27 mouse cellular contexts compared by ENCODE assay signal in the genomic region with DNA sequence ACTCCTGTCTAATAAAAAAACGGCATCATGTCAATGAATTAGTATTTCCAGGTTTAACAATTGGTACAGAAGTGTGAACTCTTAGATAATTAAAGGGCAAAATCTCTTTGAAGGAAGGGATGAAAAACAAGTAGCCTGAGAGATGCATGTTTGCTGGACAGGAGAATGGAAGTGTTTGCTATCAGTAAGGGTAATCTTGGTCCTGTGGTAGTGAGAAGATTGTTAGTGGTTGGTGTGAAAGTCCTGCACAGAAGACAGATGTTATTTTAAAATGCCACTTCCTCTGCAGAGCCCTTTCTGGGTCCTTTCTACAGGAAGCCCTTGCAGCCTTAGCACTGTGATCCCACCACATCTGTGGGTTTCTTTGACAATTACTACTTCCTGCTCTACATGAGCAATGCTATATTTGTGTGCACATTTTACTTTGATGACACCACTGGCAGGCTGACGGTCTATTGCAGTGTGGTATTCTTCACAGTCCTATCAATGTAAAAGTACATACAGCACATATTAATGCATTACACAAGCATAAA.
DNase-seq lines count a peak whose midpoint lies in the region; ATAC-seq lines count a peak whose summit lies in the region.
"Had no signal": no experiment of that assay in that cellular context is flagged by ENCODE, and none has a peak within 500 bp of the region (broad histone marks: within the 10 kb centered on the region; RNA-seq: fewer than 3 reads in every experiment).

No protein-coding gene starts in this region.

- no peaks in the 10 kb centered on the region for H3K9me3 ChIP-seq in embryonic facial prominence, embryonic 14.5 days (ENCODE audit: control insufficient read depth, low read length)
- no peaks in the 10 kb centered on the region for H3K9me3 ChIP-seq in embryonic facial prominence, embryonic 10.5 days
- H3K9me3 ChIP-seq: forebrain, embryonic 12.5 days; heart, embryonic 12.5 days; hindbrain, embryonic 12.5 days; kidney, embryonic 15.5 days; limb, embryonic 12.5 days; liver, embryonic 15.5 days; lung, embryonic 15.5 days; midbrain, embryonic 13.5 days; neural tube, embryonic 12.5 days had no signal

- 73% methylated on average over 2 of the region's 2 CpGs for WGBS in embryonic facial prominence, embryonic 14.5 days
- 87% methylated on average over 2 of the region's 2 CpGs for WGBS in embryonic facial prominence, embryonic 10.5 days

- no peaks in the 10 kb centered on the region for H3K36me3 ChIP-seq in embryonic facial prominence, embryonic 14.5 days (ENCODE audit: control insufficient read depth, insufficient read depth, low read length)
- no peaks in the 10 kb centered on the region for H3K36me3 ChIP-seq in embryonic facial prominence, embryonic 10.5 days (replicated peaks)
- H3K36me3 ChIP-seq: forebrain, embryonic 12.5 days; heart, embryonic 12.5 days; hindbrain, embryonic 12.5 days; kidney, embryonic 15.5 days; limb, embryonic 12.5 days; liver, embryonic 15.5 days; lung, embryonic 15.5 days; midbrain, embryonic 13.5 days; neural tube, embryonic 12.5 days had no signal

- H3K27me3 ChIP-seq in embryonic facial prominence, embryonic 14.5 days (replicated peaks; ENCODE audit: control insufficient read depth, insufficient read depth, low read length), result no peaks in the 10 kb centered on the region
- H3K27me3 ChIP-seq in embryonic facial prominence, embryonic 10.5 days (replicated peaks; ENCODE audit: low read depth, poor library complexity, severe bottlenecking), result no peaks in the 10 kb centered on the region
- H3K27me3 ChIP-seq: forebrain, embryonic 12.5 days; hindbrain, embryonic 12.5 days; kidney, embryonic 15.5 days; limb, embryonic 12.5 days; liver, embryonic 15.5 days; lung, embryonic 15.5 days; midbrain, embryonic 13.5 days; neural tube, embryonic 12.5 days had no signal

- no peak overlapping the region for H3K27ac ChIP-seq in embryonic facial prominence, embryonic 14.5 days (replicated peaks; ENCODE audit: low read depth, low read length)
- H3K27ac ChIP-seq in embryonic facial prominence, embryonic 10.5 days (replicated peaks), result no peak overlapping the region
- H3K27ac ChIP-seq: forebrain, embryonic 12.5 days; hindbrain, embryonic 12.5 days; kidney, embryonic 15.5 days; limb, embryonic 12.5 days; liver, embryonic 15.5 days; lung, embryonic 15.5 days; macrophage; midbrain, embryonic 13.5 days; neural tube, embryonic 12.5 days had no signal

- no peak overlapping the region for H3K9ac ChIP-seq in embryonic facial prominence, embryonic 14.5 days (ENCODE audit: low read depth, low read length)
- H3K9ac ChIP-seq: forebrain, embryonic 12.5 days; heart, embryonic 12.5 days; hindbrain, embryonic 12.5 days; kidney, embryonic 15.5 days; limb, embryonic 12.5 days; liver, embryonic 15.5 days; lung, embryonic 15.5 days; midbrain, embryonic 13.5 days; neural tube, embryonic 12.5 days had no signal

- H3K4me2 ChIP-seq in embryonic facial prominence, embryonic 14.5 days (ENCODE audit: low read depth, low read length), result no peak overlapping the region
- H3K4me2 ChIP-seq: forebrain, embryonic 12.5 days; heart, embryonic 12.5 days; hindbrain, embryonic 12.5 days; kidney, embryonic 15.5 days; limb, embryonic 12.5 days; liver, embryonic 15.5 days; lung, embryonic 15.5 days; midbrain, embryonic 13.5 days; neural tube, embryonic 12.5 days had no signal

- no peak for ATAC-seq in embryonic facial prominence, embryonic 14.5 days (ENCODE audit: low read depth)
- peak; percentile 90 for ATAC-seq in megakaryocyte, adult 5-6 weeks (ENCODE audit: poor library complexity, severe bottlenecking)
- 0 out of 2 replicates have a peak, but pooled peaks have one; percentile 16 for ATAC-seq in neutrophil, adult 5-6 weeks (ENCODE audit: extremely low read depth, insufficient number of reproducible peaks, low FRiP score, poor library complexity, severe bottlenecking)
- ATAC-seq: activated CD4-positive, CD25-positive, alpha-beta regulatory T cell, adult 4 months; intestine, postnatal 0 days; midbrain, embryonic 13.5 days had no signal

- no peak overlapping the region for H3K4me3 ChIP-seq in embryonic facial prominence, embryonic 14.5 days (ENCODE audit: low read depth, low read length)
- H3K4me3 ChIP-seq in embryonic facial prominence, embryonic 10.5 days, result no peak overlapping the region
- H3K4me3 ChIP-seq: forebrain, embryonic 12.5 days; heart, embryonic 12.5 days; hindbrain, embryonic 12.5 days; kidney, embryonic 15.5 days; limb, embryonic 12.5 days; liver, embryonic 15.5 days; lung, embryonic 15.5 days; midbrain, embryonic 13.5 days; neural tube, embryonic 12.5 days had no signal

- H3K4me1 ChIP-seq in embryonic facial prominence, embryonic 14.5 days (ENCODE audit: control insufficient read depth, insufficient read depth, low read length), result no peaks in the 10 kb centered on the region
- H3K4me1 ChIP-seq in embryonic facial prominence, embryonic 10.5 days, result no peaks in the 10 kb centered on the region
- H3K4me1 ChIP-seq: forebrain, embryonic 12.5 days; hindbrain, embryonic 12.5 days; kidney, embryonic 15.5 days; limb, embryonic 12.5 days; liver, embryonic 15.5 days; midbrain, embryonic 13.5 days; neural tube, embryonic 12.5 days had no signal

- peak; percentile 16 for DNase-seq in embryonic facial prominence, embryonic 14.5 days (ENCODE audit: low spot score)
- DNase-seq in embryonic facial prominence, embryonic 10.5 days (ENCODE audit: low spot score), result no peak
- peak; percentile 1 for DNase-seq in thymus, postnatal 25 days
- no peak for DNase-seq in thymus, postnatal 10 days (ENCODE audit: low spot score in 2 of 2)
- no peak for DNase-seq in frontal cortex, postnatal 36 days (ENCODE audit: low spot score in 2 of 2)
- no peak for DNase-seq in cerebellum, postnatal 36 days
- DNase-seq: adrenal gland, adult 8-10 months; cerebellum, adult 2 months; heart, postnatal 14 days; kidney, postnatal 36 days; retina, postnatal 1 day; right cerebral cortex, postnatal 25 days; spleen, adult 18-20 months had no signal

Comparison
In these comparisons a context has a peak if more than half of its experiments do, and no peak if none do; other contexts are left out.
1. DNase-seq: peak in embryonic facial prominence, embryonic 14.5 days (single experiment) and thymus, postnatal 25 days (single experiment); none in embryonic facial prominence, embryonic 10.5 days (single experiment), thymus, postnatal 10 days (0 of 2), frontal cortex, postnatal 36 days (0 of 2) and cerebellum, postnatal 36 days (0 of 2).